Mouse (Mus musculus) testis, adult 2 months (tissue): Measurements from ENCODE around the gene Efcab11. TPM values are rescaled to one million over a fixed set of nuclear protein-coding genes. Genes with fewer than 3 reads are reported as not detected.
"Not testable (repeated sequence)": the region's sequence is repeated elsewhere in the genome, so short reads cannot be mapped to it uniquely, and the experiment has no call there.

Experiments used
- H3K27ac ChIP-seq: fragments of 200-500 bp; 2 replicates; pipeline ENCODE4 v1.5.1; 2012; ENCODE audit warnings: low read depth, low read length; ENCODE audit not compliant: control insufficient read depth, insufficient read depth
- H3K27me3 ChIP-seq: fragments of 200-500 bp; 2 replicates; pipeline ENCODE4 v1.6.1; 2012; ENCODE audit warnings: mild to moderate bottlenecking, low read length, moderate library complexity; ENCODE audit not compliant: control insufficient read depth, insufficient read depth
- H3K36me3 ChIP-seq: fragments of 200-500 bp; 2 replicates; pipeline ENCODE4 v1.6.1; 2012; ENCODE audit warnings: mild to moderate bottlenecking, low read length; ENCODE audit not compliant: control insufficient read depth, insufficient read depth
- H3K4me1 ChIP-seq: fragments of 200-500 bp; 2 replicates; pipeline ENCODE4 v1.6.1; 2012; ENCODE audit warnings: low read length; ENCODE audit not compliant: control insufficient read depth, insufficient read depth
- H3K4me3 ChIP-seq: fragments of 200-500 bp; 2 replicates; pipeline ENCODE4 v1.5.1; 2012; ENCODE audit warnings: low read depth, mild to moderate bottlenecking, low read length, moderate library complexity, mixed read lengths; ENCODE audit not compliant: control insufficient read depth
- CTCF ChIP-seq: fragments of 200-500 bp; IDR thresholded peaks from 2 replicates; pipeline ENCODE4 v1.5.1; 2012; ENCODE audit warnings: low read depth, mild to moderate bottlenecking, inconsistent platforms, low read length, moderate library complexity; ENCODE audit not compliant: control insufficient read depth, insufficient read depth, insufficient replicate concordance
- POLR2A ChIP-seq: fragments of 200-500 bp; IDR thresholded peaks from 2 replicates; pipeline ENCODE4 v1.6.1; 2012; ENCODE audit warnings: low read depth, mild to moderate bottlenecking, inconsistent platforms, low read length, moderate library complexity; ENCODE audit not compliant: control insufficient read depth
- polyA plus RNA-seq: library from polyadenylated mRNA; depleted of rRNA; stranded (reverse); fragments of >200 nt; gene quantifications from 2 replicates; pipeline ENCODE4 v1.2.3, GENCODE M21; 2012

Efcab11 gene
- polyA plus RNA-seq, 1 experiment, result 7.1 TPM

GRCm38 (mm10) chr12:99833476-99833875 lies 50.8 kb downstream of the Efcab11 start:
- TF ChIP-seq CTCF (no peak), POLR2A (no peak)
- Histone ChIP-seq H3K27me3 (no peaks in the 10 kb centered on the region), H3K27ac (no peak overlapping the region), H3K4me3 (no peak overlapping the region), H3K36me3 (no peaks in the 10 kb centered on the region), H3K4me1 (no peaks in the 10 kb centered on the region)

GRCm38 (mm10) chr12:99822591-99822990 lies 61.6 kb downstream of the Efcab11 start:
- no peak for TF ChIP-seq CTCF
- no peak for TF ChIP-seq POLR2A
- no peaks in the 10 kb centered on the region for H3K27me3 ChIP-seq
- H3K4me3 ChIP-seq, result no peak overlapping the region

GRCm38 (mm10) chr12:99821309-99821934 lies 62.8 kb downstream of the Efcab11 start:
- no peaks in the 10 kb centered on the region for H3K4me1 ChIP-seq
- no peak for TF ChIP-seq CTCF
- no peak for TF ChIP-seq POLR2A
- H3K27me3 ChIP-seq, result no peaks in the 10 kb centered on the region
- no peak overlapping the region for H3K27ac ChIP-seq
- no peak overlapping the region for H3K4me3 ChIP-seq
- H3K36me3 ChIP-seq, result no peaks in the 10 kb centered on the region

More at GRCm38 (mm10) chr12:99822591-99822990, 61.6 kb downstream of the Efcab11 start:
- no peak overlapping the region for H3K27ac ChIP-seq
- H3K4me1 ChIP-seq, result no peaks in the 10 kb centered on the region
- no peaks in the 10 kb centered on the region; the same call in 1 of the 2 replicates for H3K36me3 ChIP-seq

- Histone ChIP-seq H3K36me3 (no peaks in the 10 kb centered on the region), H3K27ac (no peak overlapping the region), H3K27me3 (no peaks in the 10 kb centered on the region), H3K4me1 (no peaks in the 10 kb centered on the region), H3K4me3 (no peak overlapping the region)
- TF ChIP-seq POLR2A (no peak), CTCF (no peak)
Observed at GRCm38 (mm10) chr12:99819186-99819974, 64.9 kb downstream of the Efcab11 start.

GRCm38 (mm10) chr12:99818006-99818405 lies 66.2 kb downstream of the Efcab11 start:
- Histone ChIP-seq H3K27ac (peak overlapping the region; percentile 27; the same call in 1 of the 2 replicates), H3K4me3 (peak overlapping the region; percentile 74)
- H3K27me3 ChIP-seq, H3K4me1 ChIP-seq, H3K36me3 ChIP-seq: not testable (repeated sequence)
- peak; percentile 35; the same call in 1 of the 2 replicates for TF ChIP-seq POLR2A

GRCm38 (mm10) chr12:99815244-99815643 lies 69.0 kb downstream of the Efcab11 start:
- H3K4me1 ChIP-seq, result no peaks in the 10 kb centered on the region
- no peaks in the 10 kb centered on the region for H3K36me3 ChIP-seq
- H3K27ac ChIP-seq, result no peak overlapping the region
- TF ChIP-seq POLR2A (no peak), CTCF (no peak)
- H3K27me3 ChIP-seq, result no peaks in the 10 kb centered on the region
- H3K4me3 ChIP-seq, result no peak overlapping the region

GRCm38 (mm10) chr12:99807891-99808290 lies 76.3 kb downstream of the Efcab11 start:
- Histone ChIP-seq H3K27ac (no peak overlapping the region), H3K36me3 (no peaks in the 10 kb centered on the region), H3K4me1 (no peaks in the 10 kb centered on the region), H3K27me3 (no peaks in the 10 kb centered on the region), H3K4me3 (no peak overlapping the region)
- TF ChIP-seq CTCF, result no peak
- no peak for TF ChIP-seq POLR2A

GRCm38 (mm10) chr12:99806741-99807140 lies 77.5 kb downstream of the Efcab11 start:
- not testable (repeated sequence) for H3K27me3 ChIP-seq, H3K27ac ChIP-seq

More at GRCm38 (mm10) chr12:99806741-99807140, 77.5 kb downstream of the Efcab11 start:
- H3K4me3 ChIP-seq, H3K4me1 ChIP-seq, H3K36me3 ChIP-seq: not testable (repeated sequence)
